9 mouse cellular contexts compared by ENCODE assay signal in genomic region chr3:121886870-121887605, GRCm38 (mm10).
DNase-seq lines count a peak whose midpoint lies in the region; ATAC-seq and TF ChIP-seq lines count a peak whose summit lies in the region.
"Had no signal": no experiment of that assay in that cellular context is flagged by ENCODE, and none has a peak within 500 bp of the region (broad histone marks: within the 10 kb centered on the region; RNA-seq: fewer than 3 reads in every experiment).

No protein-coding gene starts in this region.

- no peak overlapping the region for H3K27ac ChIP-seq in hindbrain, embryonic 10.5 days
- H3K27ac ChIP-seq in hindbrain, embryonic 11.5 days (ENCODE audit: low read depth, low read length): no peak overlapping the region
- H3K27ac ChIP-seq in brown adipose tissue, adult 24 weeks (replicated peaks; ENCODE audit: low read depth, low read length): peak overlapping the region; percentile 95
- no peak overlapping the region for H3K27ac ChIP-seq in forebrain, postnatal 0 days (ENCODE audit: low read depth, low read length)
- no peak overlapping the region for H3K27ac ChIP-seq in limb, embryonic 14.5 days (replicated peaks; ENCODE audit: low read depth, low read length)
- H3K27ac ChIP-seq: left cerebral cortex, adult 2 months had no signal

- DNase-seq in hindbrain, embryonic 10.5 days (ENCODE audit: low spot score): peak; percentile 27
- no peak for DNase-seq in hindbrain, embryonic 11.5 days (ENCODE audit: low spot score)
- no peak for DNase-seq in forebrain, postnatal 0 days
- DNase-seq in limb, embryonic 14.5 days (ENCODE audit: low spot score): peak; percentile 55
- no peak for DNase-seq in frontal cortex, postnatal 36 days (ENCODE audit: low spot score in 2 of 2)
- no peak for DNase-seq in right cerebral cortex, postnatal 4 days

- no peak for ATAC-seq in hindbrain, embryonic 11.5 days (ENCODE audit: low FRiP score)
- no peak for ATAC-seq in forebrain, postnatal 0 days
- no peak for ATAC-seq in limb, embryonic 14.5 days (ENCODE audit: low FRiP score, low read depth)
- no peak for ATAC-seq in frontal cortex, adult (ENCODE audit: low TSS enrichment)

- H3K27me3 ChIP-seq in hindbrain, embryonic 10.5 days (ENCODE audit: insufficient read depth, poor library complexity, severe bottlenecking): peaks cover 24% of the 10 kb centered on the region
- 0 out of 2 replicates have a peak, but pooled peaks cover 3% of the 10 kb centered on the region for H3K27me3 ChIP-seq in hindbrain, embryonic 11.5 days (ENCODE audit: control insufficient read depth, insufficient read depth, low read length)
- peaks cover 8% of the 10 kb centered on the region; the same call in 1 of the 2 replicates for H3K27me3 ChIP-seq in forebrain, postnatal 0 days (ENCODE audit: insufficient read depth, low read length)
- no peaks in the 10 kb centered on the region for H3K27me3 ChIP-seq in limb, embryonic 14.5 days (ENCODE audit: control insufficient read depth, insufficient read depth, low read length)

- no peak for TF ChIP-seq CTCF in forebrain, postnatal 0 days (IDR thresholded peaks at IDR 0.05; ENCODE audit: low read depth)

- no peak for TF ChIP-seq POLR2A in limb, embryonic 14.5 days (IDR thresholded peaks at IDR 0.05; ENCODE audit: borderline replicate concordance, extremely low read depth, insufficient read depth, insufficient read length)

- 27% methylated on average over 15 of the region's 15 CpGs for whole genome bisulfite sequencing in hindbrain, embryonic 10.5 days
- 25% methylated on average over 13 of the region's 15 CpGs for WGBS in hindbrain, embryonic 11.5 days
- WGBS in forebrain, postnatal 0 days: 15% methylated on average over 14 of the region's 15 CpGs
- 14% methylated on average over 15 of the region's 15 CpGs for WGBS in limb, embryonic 14.5 days

- no peak overlapping the region; the same call in 1 of the 2 replicates for H3K4me2 ChIP-seq in hindbrain, embryonic 11.5 days (replicated peaks; ENCODE audit: low read depth, low read length)
- H3K4me2 ChIP-seq in forebrain, postnatal 0 days (ENCODE audit: low read depth): peak overlapping the region; percentile 24
- H3K4me2 ChIP-seq in limb, embryonic 14.5 days (replicated peaks; ENCODE audit: low read depth, low read length, severe bottlenecking): peak overlapping the region; percentile 36

- H3K9ac ChIP-seq in hindbrain, embryonic 11.5 days (ENCODE audit: low read depth, low read length): no peak overlapping the region
- no peak overlapping the region for H3K9ac ChIP-seq in forebrain, postnatal 0 days
- no peak overlapping the region for H3K9ac ChIP-seq in limb, embryonic 14.5 days (ENCODE audit: low read depth, low read length, severe bottlenecking)

- no peaks in the 10 kb centered on the region for H3K9me3 ChIP-seq in hindbrain, embryonic 10.5 days
- H3K9me3 ChIP-seq in hindbrain, embryonic 11.5 days (ENCODE audit: control insufficient read depth, low read length): no peaks in the 10 kb centered on the region
- H3K9me3 ChIP-seq in forebrain, postnatal 0 days (ENCODE audit: low read length): no peaks in the 10 kb centered on the region
- H3K9me3 ChIP-seq in limb, embryonic 14.5 days (ENCODE audit: control insufficient read depth, low read length): no peaks in the 10 kb centered on the region

- H3K4me3 ChIP-seq in hindbrain, embryonic 10.5 days: no peak overlapping the region
- H3K4me3 ChIP-seq in hindbrain, embryonic 11.5 days (ENCODE audit: low read depth, low read length): no peak overlapping the region
- H3K4me3 ChIP-seq in brown adipose tissue, adult 24 weeks (ENCODE audit: insufficient read depth, low read depth, low read length): no peak overlapping the region
- H3K4me3 ChIP-seq in forebrain, postnatal 0 days (ENCODE audit: low read depth, low read length): no peak overlapping the region
- no peak overlapping the region for H3K4me3 ChIP-seq in limb, embryonic 14.5 days (replicated peaks; ENCODE audit: low read length)
- H3K4me3 ChIP-seq: left cerebral cortex, adult 2 months had no signal

- no peaks in the 10 kb centered on the region for H3K36me3 ChIP-seq in hindbrain, embryonic 10.5 days
- H3K36me3 ChIP-seq in hindbrain, embryonic 11.5 days (ENCODE audit: control insufficient read depth, insufficient read depth, low read length): no peaks in the 10 kb centered on the region
- H3K36me3 ChIP-seq in forebrain, postnatal 0 days (ENCODE audit: insufficient read depth): no peaks in the 10 kb centered on the region
- no peaks in the 10 kb centered on the region for H3K36me3 ChIP-seq in limb, embryonic 14.5 days (ENCODE audit: control insufficient read depth, insufficient read depth, low read length)

- H3K4me1 ChIP-seq in hindbrain, embryonic 10.5 days (replicated peaks): peaks cover 35% of the 10 kb centered on the region
- no peaks in the 10 kb centered on the region for H3K4me1 ChIP-seq in hindbrain, embryonic 11.5 days (replicated peaks; ENCODE audit: control insufficient read depth, insufficient read depth, low read length)
- peaks cover 23% of the 10 kb centered on the region for H3K4me1 ChIP-seq in brown adipose tissue, adult 24 weeks (ENCODE audit: control insufficient read depth, insufficient read depth, insufficient read length, low read length)
- H3K4me1 ChIP-seq in forebrain, postnatal 0 days (ENCODE audit: insufficient read depth): no peaks in the 10 kb centered on the region
- no peaks in the 10 kb centered on the region; the same call in 1 of the 2 replicates for H3K4me1 ChIP-seq in limb, embryonic 14.5 days (ENCODE audit: control insufficient read depth, insufficient read depth, low read length)

Comparison
In these comparisons a context has a peak if more than half of its experiments do, and no peak if none do; other contexts are left out.
1. DNase-seq: peak in hindbrain, embryonic 10.5 days (single experiment) and limb, embryonic 14.5 days (single experiment); none in hindbrain, embryonic 11.5 days (single experiment), forebrain, postnatal 0 days (single experiment), frontal cortex, postnatal 36 days (0 of 2) and right cerebral cortex, postnatal 4 days (single experiment).